Mouse (Mus musculus): ENCODE results near the gene Nphs1. TPM values are rescaled to one million over a fixed set of nuclear protein-coding genes. Genes with fewer than 3 reads are reported as not detected.

The Nphs1 gene
- polyA plus RNA-seq, 1 experiment, result 0.56 TPM

DNA sequence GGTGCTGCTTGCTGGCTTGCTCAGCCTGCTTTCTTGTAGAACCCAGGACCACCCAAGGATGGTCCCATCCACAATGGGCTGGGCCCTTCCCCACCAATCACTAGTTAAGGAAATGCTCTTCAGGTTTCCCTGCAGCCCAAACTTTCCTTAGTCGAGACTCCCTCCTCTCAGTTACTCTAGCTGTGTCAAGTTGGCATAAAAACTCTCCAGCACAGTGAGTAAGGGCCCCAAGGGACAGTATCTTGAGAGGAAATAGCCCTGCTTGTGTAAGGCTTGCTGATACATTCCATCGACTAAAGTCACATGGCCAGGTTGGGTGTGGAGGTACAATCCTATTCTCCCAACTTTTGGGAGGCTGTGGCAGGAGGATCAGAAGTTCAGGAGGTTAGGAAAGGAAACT lies 27.9 kb upstream of the Nphs1 start:
- H3K4me3 ChIP-seq (replicated peaks; ENCODE audit: insufficient read depth, low read depth, low read length), result no peak overlapping the region
- H3K4me1 ChIP-seq (ENCODE audit: control insufficient read depth, insufficient read depth, low read length), result peaks cover 6% of the 10 kb centered on the region; the same call in 1 of the 2 replicates
- no peak for TF ChIP-seq CTCF (IDR thresholded peaks at IDR 0.05; ENCODE audit: borderline replicate concordance, insufficient read depth, low read depth, low read length)
- no peak for TF ChIP-seq POLR2A (IDR thresholded peaks at IDR 0.05; ENCODE audit: borderline replicate concordance, insufficient read depth, low read length)
- no peak for DNase-seq
- WGBS, result 58% methylated on average over 2 of the region's 2 CpGs
- H3K27me3 ChIP-seq (ENCODE audit: control insufficient read depth, insufficient read depth, low read length), result no peaks in the 10 kb centered on the region
- no peak overlapping the region for H3K27ac ChIP-seq (ENCODE audit: insufficient read depth, low read length)

- TF ChIP-seq POLR2A (IDR thresholded peaks at IDR 0.05; ENCODE audit: borderline replicate concordance, insufficient read depth, low read length) (peak; percentile 21; the same call in 1 of the 2 replicates), CTCF (IDR thresholded peaks at IDR 0.05; ENCODE audit: borderline replicate concordance, insufficient read depth, low read depth, low read length) (peak; percentile 80)
- no peak overlapping the region for H3K4me3 ChIP-seq (replicated peaks; ENCODE audit: insufficient read depth, low read depth, low read length)
- peak overlapping the region; percentile 98 for H3K27ac ChIP-seq (ENCODE audit: insufficient read depth, low read length)
- H3K27me3 ChIP-seq (ENCODE audit: control insufficient read depth, insufficient read depth, low read length), result no peaks in the 10 kb centered on the region
- H3K4me1 ChIP-seq (ENCODE audit: control insufficient read depth, insufficient read depth, low read length), result peaks cover 6% of the 10 kb centered on the region; the same call in 1 of the 2 replicates
- 0% methylated on average over 3 of the region's 3 CpGs for WGBS
- peak; percentile 90 to 95 for DNase-seq
These were observed 26.3 kb upstream of the Nphs1 start for GRCm38 (mm10) chr7:30431793-30432192.

DNA sequence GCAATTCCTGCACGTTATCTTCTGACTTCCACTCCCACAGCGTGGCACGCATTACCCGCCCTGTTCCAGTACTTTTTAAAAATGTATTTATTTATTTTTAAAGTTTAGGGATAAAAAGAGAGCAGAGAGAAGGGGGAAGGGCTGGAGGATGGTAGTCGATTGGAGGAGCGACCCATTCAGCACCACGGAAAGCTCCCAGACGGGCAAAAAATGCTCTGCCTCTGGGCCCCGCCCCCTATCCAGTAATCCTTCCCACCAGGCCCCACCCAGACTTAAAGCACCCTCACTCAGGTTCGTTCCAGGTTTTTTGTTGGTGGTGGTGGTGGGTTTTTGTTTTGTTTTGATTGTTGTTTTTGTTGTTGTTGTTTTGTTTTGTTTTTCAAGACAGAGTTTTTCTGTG lies 23.9 kb upstream of the Nphs1 start:
- no peak overlapping the region for H3K27ac ChIP-seq (ENCODE audit: insufficient read depth, low read length)

DNA sequence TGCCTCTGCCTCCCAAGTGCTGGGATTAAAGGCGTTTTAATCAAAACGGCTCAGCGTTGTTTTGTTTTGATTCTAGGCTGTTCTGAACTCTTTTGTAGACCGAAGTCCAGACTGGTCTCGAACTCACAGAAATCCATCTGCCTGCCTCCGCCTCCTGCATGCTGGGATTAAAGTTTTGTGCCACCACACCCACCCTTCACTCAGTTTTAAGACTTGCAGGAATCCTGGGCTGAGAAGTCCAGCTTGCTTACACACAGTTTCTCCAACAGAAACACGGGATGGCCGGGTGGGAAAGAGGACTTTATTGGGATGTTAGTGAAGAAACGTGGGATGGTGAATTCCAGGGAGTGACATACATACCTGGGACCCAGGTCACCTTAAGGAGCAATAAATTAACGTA lies 23.4 kb upstream of the Nphs1 start:
- Histone ChIP-seq H3K27ac (ENCODE audit: insufficient read depth, low read length) (no peak overlapping the region), H3K27me3 (ENCODE audit: control insufficient read depth, insufficient read depth, low read length) (no peaks in the 10 kb centered on the region), H3K4me1 (ENCODE audit: control insufficient read depth, insufficient read depth, low read length) (peaks cover 6% of the 10 kb centered on the region; the same call in 1 of the 2 replicates), H3K4me3 (replicated peaks; ENCODE audit: insufficient read depth, low read depth, low read length) (no peak overlapping the region)
- WGBS, result 75% methylated on average over 10 of the region's 10 CpGs
- no peak for TF ChIP-seq CTCF (IDR thresholded peaks at IDR 0.05; ENCODE audit: borderline replicate concordance, insufficient read depth, low read depth, low read length)
- no peak for TF ChIP-seq POLR2A (IDR thresholded peaks at IDR 0.05; ENCODE audit: borderline replicate concordance, insufficient read depth, low read length)
- peak in 1 of 2 experiments; percentile 7 for DNase-seq

More for the DNA sequence above, 23.9 kb upstream of the Nphs1 start:
- DNase-seq, result no peak
- 26% methylated on average over 10 of the region's 10 CpGs for WGBS
- TF ChIP-seq POLR2A (IDR thresholded peaks at IDR 0.05; ENCODE audit: borderline replicate concordance, insufficient read depth, low read length), result no peak
- TF ChIP-seq CTCF (IDR thresholded peaks at IDR 0.05; ENCODE audit: borderline replicate concordance, insufficient read depth, low read depth, low read length), result no peak
- H3K27me3 ChIP-seq (ENCODE audit: control insufficient read depth, insufficient read depth, low read length), result no peaks in the 10 kb centered on the region
- peaks cover 6% of the 10 kb centered on the region; the same call in 1 of the 2 replicates for H3K4me1 ChIP-seq (ENCODE audit: control insufficient read depth, insufficient read depth, low read length)
- H3K4me3 ChIP-seq (replicated peaks; ENCODE audit: insufficient read depth, low read depth, low read length), result no peak overlapping the region

DNA sequence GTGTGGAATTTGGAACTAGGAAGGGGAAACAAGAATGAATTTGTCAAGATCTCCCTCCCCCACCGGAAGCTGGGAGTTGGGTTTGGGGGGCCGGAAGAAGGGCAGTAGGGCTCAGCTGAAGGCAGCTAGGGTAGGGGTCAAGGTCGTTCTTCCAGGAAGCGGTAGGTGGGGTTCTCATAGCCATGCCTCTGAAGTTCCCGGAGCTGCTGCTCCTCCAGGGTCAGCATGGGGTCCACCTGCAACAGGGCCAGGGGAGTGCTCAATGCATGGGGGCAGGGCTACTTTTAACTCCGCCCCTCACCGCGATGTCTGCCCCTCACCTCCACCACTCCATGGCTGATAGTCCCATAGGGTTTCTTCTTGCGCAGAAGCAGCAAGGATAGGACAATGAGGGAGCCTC lies 23.0 kb upstream of the Nphs1 start:
- no peaks in the 10 kb centered on the region for H3K27me3 ChIP-seq (ENCODE audit: control insufficient read depth, insufficient read depth, low read length)
- peaks cover 6% of the 10 kb centered on the region; the same call in 1 of the 2 replicates for H3K4me1 ChIP-seq (ENCODE audit: control insufficient read depth, insufficient read depth, low read length)
- no peak for TF ChIP-seq POLR2A (IDR thresholded peaks at IDR 0.05; ENCODE audit: borderline replicate concordance, insufficient read depth, low read length)
- TF ChIP-seq CTCF (IDR thresholded peaks at IDR 0.05; ENCODE audit: borderline replicate concordance, insufficient read depth, low read depth, low read length), result no peak
- no peak overlapping the region for H3K27ac ChIP-seq (ENCODE audit: insufficient read depth, low read length)
- DNase-seq, result no peak
- 61% methylated on average over 9 of the region's 9 CpGs for WGBS
- no peak overlapping the region for H3K4me3 ChIP-seq (replicated peaks; ENCODE audit: insufficient read depth, low read depth, low read length)

DNA sequence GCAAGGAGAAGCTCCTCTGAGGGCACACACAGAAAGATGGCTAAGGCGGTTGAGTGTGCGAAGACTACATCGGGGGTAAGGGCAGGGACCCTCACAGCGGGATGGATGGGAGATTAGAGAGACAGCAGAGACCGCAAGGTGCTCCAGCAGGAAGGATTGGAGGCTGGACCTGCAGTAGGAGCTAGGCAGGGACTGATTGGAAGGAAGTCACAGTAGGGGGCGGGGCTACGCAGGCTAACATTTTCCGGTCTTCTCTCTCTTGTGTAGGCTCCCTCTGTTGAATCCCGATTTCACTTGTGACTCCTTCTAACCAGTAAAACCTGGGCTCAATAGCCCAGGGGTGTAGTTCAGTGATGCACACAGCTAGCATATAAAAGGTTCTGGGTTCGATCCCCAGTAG lies 21.2 kb upstream of the Nphs1 start:
- no peak for TF ChIP-seq POLR2A (IDR thresholded peaks at IDR 0.05; ENCODE audit: borderline replicate concordance, insufficient read depth, low read length)
- WGBS, result 52% methylated on average over 10 of the region's 10 CpGs
- no peak for DNase-seq
- Histone ChIP-seq H3K4me3 (replicated peaks; ENCODE audit: insufficient read depth, low read depth, low read length) (no peak overlapping the region), H3K27me3 (ENCODE audit: control insufficient read depth, insufficient read depth, low read length) (no peaks in the 10 kb centered on the region), H3K27ac (ENCODE audit: insufficient read depth, low read length) (no peak overlapping the region), H3K4me1 (ENCODE audit: control insufficient read depth, insufficient read depth, low read length) (peaks cover 3% of the 10 kb centered on the region; the same call in 1 of the 2 replicates)

DNA sequence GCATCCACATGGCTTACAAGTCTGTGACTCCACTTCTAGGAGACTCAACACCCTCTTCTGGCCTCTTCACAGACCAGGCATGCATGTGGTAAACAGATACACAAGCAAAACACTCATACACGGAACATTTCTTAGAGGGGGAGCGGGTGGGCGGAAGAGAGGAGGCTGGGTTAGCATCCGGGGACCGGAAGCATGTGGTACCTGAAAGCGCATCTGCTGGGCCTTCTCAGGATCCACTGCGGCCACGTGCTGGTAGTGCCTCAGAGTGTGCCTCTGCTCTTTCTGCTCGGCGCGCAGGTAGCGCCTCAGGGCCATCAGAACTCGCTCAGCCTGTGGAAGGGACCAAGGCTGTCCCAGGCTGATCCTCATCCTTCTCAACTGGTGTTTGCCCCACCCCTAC lies 18.4 kb upstream of the Nphs1 start:
- 80% methylated on average over 13 of the region's 13 CpGs for WGBS
- no peak for DNase-seq

GRCm38 (mm10) chr7:30440697-30441096 lies 17.4 kb upstream of the Nphs1 start:
- WGBS, result 21% methylated on average over 5 of the region's 5 CpGs
- TF ChIP-seq CTCF (IDR thresholded peaks at IDR 0.05; ENCODE audit: borderline replicate concordance, insufficient read depth, low read depth, low read length) (peak; percentile 88), POLR2A (IDR thresholded peaks at IDR 0.05; ENCODE audit: borderline replicate concordance, insufficient read depth, low read length) (no peak)
- Histone ChIP-seq H3K27me3 (ENCODE audit: control insufficient read depth, insufficient read depth, low read length) (no peaks in the 10 kb centered on the region), H3K27ac (ENCODE audit: insufficient read depth, low read length) (no peak overlapping the region), H3K4me1 (ENCODE audit: control insufficient read depth, insufficient read depth, low read length) (0 out of 2 replicates have a peak, but pooled peaks cover 3% of the 10 kb centered on the region), H3K4me3 (replicated peaks; ENCODE audit: insufficient read depth, low read depth, low read length) (no peak overlapping the region)
- DNase-seq, result peak; percentile 57 to 68

More for the DNA sequence above, 18.4 kb upstream of the Nphs1 start:
- TF ChIP-seq CTCF (IDR thresholded peaks at IDR 0.05; ENCODE audit: borderline replicate concordance, insufficient read depth, low read depth, low read length), result no peak
- TF ChIP-seq POLR2A (IDR thresholded peaks at IDR 0.05; ENCODE audit: borderline replicate concordance, insufficient read depth, low read length), result no peak
- Histone ChIP-seq H3K4me3 (replicated peaks; ENCODE audit: insufficient read depth, low read depth, low read length) (no peak overlapping the region), H3K27ac (ENCODE audit: insufficient read depth, low read length) (no peak overlapping the region), H3K4me1 (ENCODE audit: control insufficient read depth, insufficient read depth, low read length) (0 out of 2 replicates have a peak, but pooled peaks cover 3% of the 10 kb centered on the region), H3K27me3 (ENCODE audit: control insufficient read depth, insufficient read depth, low read length) (no peaks in the 10 kb centered on the region)
